Mouse (Mus musculus) heart, embryonic 16.5 days (tissue): Measurements from ENCODE around the gene Klhl18. TPM values are rescaled to one million over a fixed set of nuclear protein-coding genes. Genes with fewer than 3 reads are reported as not detected.

ENCODE experiments used
- ATAC-seq: fragments of 200-750 bp; cut with Nextera tagmentation; replicated peaks from 2 replicates; pipeline ENCODE4 v1.8.0; 2017; ENCODE audit warnings: moderate number of reproducible peaks; ENCODE audit not compliant: insufficient read depth, low FRiP score; ENCODE audit errors: extremely low read depth
- H3K27ac ChIP-seq: fragments of 300-500 bp; sonication (generic); 2 replicates; pipeline ENCODE4 v1.5.1; 2014; ENCODE audit warnings: mild to moderate bottlenecking, low read length, control low read depth, moderate library complexity
- H3K27me3 ChIP-seq: fragments of 300-500 bp; sonication (generic); 2 replicates; pipeline ENCODE4 v1.6.1; 2014; ENCODE audit warnings: low read length, mixed read lengths; ENCODE audit not compliant: control insufficient read depth, insufficient read depth
- H3K36me3 ChIP-seq: fragments of 300-500 bp; sonication (generic); 2 replicates; pipeline ENCODE4 v1.6.1; 2014; ENCODE audit not compliant: control insufficient read depth, insufficient read depth
- H3K4me1 ChIP-seq: fragments of 300-500 bp; sonication (generic); 2 replicates; pipeline ENCODE4 v1.6.1; 2014; ENCODE audit warnings: low read length, mixed read lengths; ENCODE audit not compliant: control insufficient read depth, insufficient read depth
- H3K4me2 ChIP-seq: fragments of 300-500 bp; sonication (generic); 2 replicates; pipeline ENCODE4 v1.6.1; 2014; ENCODE audit warnings: low read depth, mild to moderate bottlenecking, control low read depth, low read length
- H3K4me3 ChIP-seq: fragments of 300-500 bp; sonication (generic); 2 replicates; pipeline ENCODE4 v1.5.1; 2014; ENCODE audit warnings: mild to moderate bottlenecking, control low read depth, low read length
- H3K9ac ChIP-seq: fragments of 300-500 bp; sonication (generic); 2 replicates; pipeline ENCODE4 v1.6.1; 2014; ENCODE audit warnings: low read length, control low read depth
- H3K9me3 ChIP-seq: fragments of 300-500 bp; sonication (generic); replicated peaks from 2 replicates; pipeline ENCODE4 v1.6.1; 2016; ENCODE audit warnings: low read length; ENCODE audit not compliant: control insufficient read depth
- WGBS: fragments of 180-500 bp; shearing (Covaris S2); extraction: QIAGEN DNeasy Blood & Tissue Kit; methylation state at CpG from one replicate; pipeline ENCODE4 v1.1.7; 2014; 5-methylcytosine and 5-hydroxymethylcytosine counted together
- polyA plus RNA-seq: library from polyadenylated mRNA; unstranded; fragments of >200 nt; fragmentation: Nextera tagmentation; extraction: Ambion mirVana; gene quantifications from 2 replicates; pipeline ENCODE4 v1.2.1, GENCODE M21; 2015

Klhl18 gene
- 9.0 and 10.2 TPM in 2 replicates for polyA plus RNA-seq

GRCm38 (mm10) chr9:110476124-110477091, at the start of gene Klhl18, which contains the start of gene Kif9:
Klhl18 (minus strand) TSS chr9:110476694.
Kif9 (plus strand) TSS chr9:110476958.
- H3K9me3 ChIP-seq, result no peaks in the 10 kb centered on the region
- no peaks in the 10 kb centered on the region for H3K27me3 ChIP-seq
- peak within 1 kb of the TSS; percentile 93 for H3K27ac ChIP-seq
- peak within 1 kb of the TSS; percentile 93 for H3K4me3 ChIP-seq
- peak within 1 kb of the TSS; percentile 81 for H3K9ac ChIP-seq
- H3K36me3 ChIP-seq, result 0 out of 2 replicates have a peak, but pooled peaks cover 2% of the 10 kb centered on the region
- peak; percentile 99 for ATAC-seq
- WGBS, result under 1% methylated on average over 53 of the region's 53 CpGs
- peaks cover 10% of the 10 kb centered on the region for H3K4me1 ChIP-seq
- H3K4me2 ChIP-seq, result peak within 1 kb of the TSS; percentile 75

- 52% methylated on average over 2 of the region's 2 CpGs for WGBS
- Histone ChIP-seq H3K27ac (no peak overlapping the region), H3K27me3 (no peaks in the 10 kb centered on the region), H3K9ac (no peak overlapping the region), H3K9me3 (no peaks in the 10 kb centered on the region), H3K4me3 (no peak overlapping the region), H3K4me2 (no peak overlapping the region), H3K4me1 (peaks cover under 1% of the 10 kb centered on the region; the same call in 1 of the 2 replicates), H3K36me3 (no peaks in the 10 kb centered on the region)
- ATAC-seq, result no peak
Observed at GRCm38 (mm10) chr9:110525737-110526136, 49.2 kb upstream of the Klhl18 start.

- Histone ChIP-seq H3K27ac (no peak overlapping the region), H3K4me3 (no peak overlapping the region), H3K9ac (no peak overlapping the region), H3K9me3 (peaks cover 8% of the 10 kb centered on the region), H3K36me3 (no peaks in the 10 kb centered on the region), H3K4me1 (no peaks in the 10 kb centered on the region), H3K4me2 (no peak overlapping the region), H3K27me3 (no peaks in the 10 kb centered on the region)
- WGBS, result 59% methylated on average over 5 of the region's 5 CpGs
- ATAC-seq, result no peak
Observed at GRCm38 (mm10) chr9:110490913-110491312, 14.4 kb upstream of the Klhl18 start.

- WGBS, result 58% methylated on average over 4 of the region's 4 CpGs
- Histone ChIP-seq H3K27ac (no peak overlapping the region), H3K4me1 (no peaks in the 10 kb centered on the region), H3K27me3 (no peaks in the 10 kb centered on the region), H3K9ac (no peak overlapping the region), H3K4me3 (no peak overlapping the region), H3K9me3 (peaks cover 8% of the 10 kb centered on the region), H3K36me3 (no peaks in the 10 kb centered on the region), H3K4me2 (no peak overlapping the region)
- ATAC-seq, result no peak
Observed at GRCm38 (mm10) chr9:110488841-110489240, 12.3 kb upstream of the Klhl18 start.

GRCm38 (mm10) chr9:110478639-110479038, 2.1 kb upstream of the Klhl18 start:
- ATAC-seq, result no peak
- Histone ChIP-seq H3K4me2 (no peak overlapping the region), H3K27me3 (no peaks in the 10 kb centered on the region), H3K27ac (no peak overlapping the region), H3K4me1 (peaks cover 10% of the 10 kb centered on the region), H3K9ac (no peak overlapping the region), H3K9me3 (no peaks in the 10 kb centered on the region), H3K36me3 (no peaks in the 10 kb centered on the region), H3K4me3 (no peak overlapping the region)
- 69% methylated on average over 4 of the region's 4 CpGs for WGBS

GRCm38 (mm10) chr9:110477951-110478350, 1.5 kb upstream of the Klhl18 start:
- H3K4me2 ChIP-seq, result no peak overlapping the region
- no peaks in the 10 kb centered on the region for H3K36me3 ChIP-seq
- 48% methylated on average over 11 of the region's 11 CpGs for WGBS
- H3K9me3 ChIP-seq, result no peaks in the 10 kb centered on the region
- no peak for ATAC-seq
- H3K4me1 ChIP-seq, result peaks cover 10% of the 10 kb centered on the region
- H3K27me3 ChIP-seq, result no peaks in the 10 kb centered on the region
- H3K9ac ChIP-seq, result no peak overlapping the region
- H3K4me3 ChIP-seq, result no peak overlapping the region
- no peak overlapping the region for H3K27ac ChIP-seq

GRCm38 (mm10) chr9:110466179-110466578, 10.3 kb downstream of the Klhl18 start:
- Histone ChIP-seq H3K9me3 (no peaks in the 10 kb centered on the region; the same call in 1 of the 2 replicates), H3K36me3 (no peaks in the 10 kb centered on the region; the same call in 1 of the 2 replicates), H3K27ac (no peak overlapping the region), H3K27me3 (no peaks in the 10 kb centered on the region), H3K4me1 (no peaks in the 10 kb centered on the region), H3K4me3 (no peak overlapping the region), H3K9ac (no peak overlapping the region), H3K4me2 (no peak overlapping the region)
- WGBS, result 81% methylated on average over 3 of the region's 3 CpGs
- no peak for ATAC-seq

GRCm38 (mm10) chr9:110465336-110465735, 11.2 kb downstream of the Klhl18 start:
- H3K27me3 ChIP-seq, result no peaks in the 10 kb centered on the region
- no peak overlapping the region for H3K4me2 ChIP-seq
- ATAC-seq, result no peak
- no peak overlapping the region for H3K4me3 ChIP-seq
- no peaks in the 10 kb centered on the region; the same call in 1 of the 2 replicates for H3K9me3 ChIP-seq
- 91% methylated on average over 6 of the region's 6 CpGs for WGBS
- no peak overlapping the region for H3K27ac ChIP-seq
- no peak overlapping the region for H3K9ac ChIP-seq
- H3K36me3 ChIP-seq, result no peaks in the 10 kb centered on the region; the same call in 1 of the 2 replicates
- H3K4me1 ChIP-seq, result no peaks in the 10 kb centered on the region

GRCm38 (mm10) chr9:110463983-110464591, 12.4 kb downstream of the Klhl18 start:
- 86% methylated on average over 6 of the region's 6 CpGs for WGBS
- Histone ChIP-seq H3K27ac (no peak overlapping the region), H3K36me3 (no peaks in the 10 kb centered on the region; the same call in 1 of the 2 replicates), H3K4me3 (no peak overlapping the region), H3K4me2 (no peak overlapping the region), H3K4me1 (peaks cover 8% of the 10 kb centered on the region), H3K9ac (no peak overlapping the region), H3K27me3 (no peaks in the 10 kb centered on the region), H3K9me3 (no peaks in the 10 kb centered on the region; the same call in 1 of the 2 replicates)
- no peak for ATAC-seq
